Mouse (Mus musculus) neural tube, embryonic 12.5 days (tissue): Measurements from ENCODE around the gene Arfgap3. TPM values are rescaled to one million over a fixed set of nuclear protein-coding genes. Genes with fewer than 3 reads are reported as not detected.
"Not testable (repeated sequence)": the region's sequence is repeated elsewhere in the genome, so short reads cannot be mapped to it uniquely, and the experiment has no call there.

Experiments used
- ATAC-seq: fragments of 200-750 bp; cut with Nextera tagmentation; 2 replicates; pipeline ENCODE4 v1.8.0; 2017; ENCODE audit warnings: low read depth, mild to moderate bottlenecking, moderate TSS enrichment, moderate library complexity; ENCODE audit not compliant: low FRiP score
- H3K27ac ChIP-seq: fragments of 300-500 bp; sonication (generic); 2 replicates; pipeline ENCODE4 v1.5.1; 2016
- H3K27me3 ChIP-seq: fragments of 300-500 bp; sonication (generic); replicated peaks from 2 replicates; pipeline ENCODE4 v1.6.1; 2016; ENCODE audit warnings: mild to moderate bottlenecking
- H3K36me3 ChIP-seq: fragments of 300-500 bp; sonication (generic); 2 replicates; pipeline ENCODE4 v1.6.1; 2016; ENCODE audit warnings: mild to moderate bottlenecking
- H3K4me1 ChIP-seq: fragments of 300-500 bp; sonication (generic); 2 replicates; pipeline ENCODE4 v1.6.1; 2016
- H3K4me2 ChIP-seq: fragments of 300-500 bp; sonication (generic); replicated peaks from 2 replicates; pipeline ENCODE4 v1.6.1; 2016; ENCODE audit warnings: mild to moderate bottlenecking
- H3K4me3 ChIP-seq: fragments of 300-500 bp; sonication (generic); 2 replicates; pipeline ENCODE4 v1.5.1; 2016
- H3K9ac ChIP-seq: fragments of 300-500 bp; sonication (generic); 2 replicates; pipeline ENCODE4 v1.6.1; 2016; ENCODE audit warnings: mild to moderate bottlenecking
- H3K9me3 ChIP-seq: fragments of 300-500 bp; sonication (generic); 2 replicates; pipeline ENCODE4 v1.6.1; 2016; ENCODE audit warnings: mild to moderate bottlenecking
- WGBS: fragments of 180-500 bp; shearing (Covaris S2); methylation state at CpG from one replicate; pipeline ENCODE4 v1.1.7; 2016; 5-methylcytosine and 5-hydroxymethylcytosine counted together
- polyA plus RNA-seq: library from polyadenylated mRNA; unstranded; fragments of >200 nt; fragmentation: Nextera tagmentation; extraction: Ambion mirVana; gene quantifications from 2 replicates; pipeline ENCODE4 v1.2.1, GENCODE M21; 2016

The Arfgap3 gene
- 37.2 and 39.0 TPM in 2 replicates for polyA plus RNA-seq

DNA sequence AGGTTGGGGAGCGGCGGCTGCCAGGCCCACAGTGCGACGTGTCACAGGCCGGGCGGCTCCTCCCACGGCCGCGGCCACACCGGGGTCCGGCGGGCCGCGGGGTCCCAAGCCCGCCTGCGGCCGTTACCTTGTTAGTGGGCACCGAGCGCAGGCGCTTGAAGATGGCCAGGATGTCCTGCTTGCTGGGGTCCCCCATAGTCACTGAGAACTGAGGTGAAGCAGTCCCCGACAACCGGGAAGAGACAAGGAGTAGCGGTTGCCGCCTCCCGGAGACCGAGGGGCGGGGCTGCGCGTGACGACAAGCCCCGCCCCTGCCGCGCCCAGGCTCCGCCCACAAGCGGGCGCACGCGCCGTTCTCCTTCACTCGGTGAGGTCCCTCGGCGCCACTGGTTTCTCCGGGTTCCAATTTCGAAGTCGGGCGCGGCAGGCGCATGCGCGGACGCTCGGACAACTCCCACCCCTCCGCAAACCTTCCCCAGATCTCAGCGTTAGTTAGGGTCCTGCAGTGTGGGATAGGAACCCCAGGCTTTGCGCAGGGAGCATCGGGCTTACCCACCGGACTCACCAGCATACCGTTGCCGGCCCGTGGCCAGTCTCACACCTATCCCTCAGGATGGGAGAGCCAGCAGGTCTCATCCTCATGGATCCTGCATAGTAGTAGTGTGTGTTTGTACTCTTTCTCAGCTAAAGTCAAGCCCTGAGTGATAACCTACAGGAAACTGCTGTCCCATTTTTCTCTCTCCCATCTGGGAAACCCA, at the start of gene Arfgap3:
Gene Arfgap3 (minus strand): TSS at position 294 of the 758 bp plus-strand sequence.
- Histone ChIP-seq H3K9ac (peak within 1 kb of the TSS; percentile 80), H3K4me3 (peak within 1 kb of the TSS; percentile 82), H3K9me3 (no peaks in the 10 kb centered on the region), H3K4me2 (peak within 1 kb of the TSS; percentile 93), H3K36me3 (no peaks in the 10 kb centered on the region), H3K27me3 (no peaks in the 10 kb centered on the region), H3K27ac (no peak within 1 kb of the TSS), H3K4me1 (peaks cover 11% of the 10 kb centered on the region)
- ATAC-seq = peak; percentile 88
- WGBS = 1% methylated on average over 60 of the region's 60 CpGs

DNA sequence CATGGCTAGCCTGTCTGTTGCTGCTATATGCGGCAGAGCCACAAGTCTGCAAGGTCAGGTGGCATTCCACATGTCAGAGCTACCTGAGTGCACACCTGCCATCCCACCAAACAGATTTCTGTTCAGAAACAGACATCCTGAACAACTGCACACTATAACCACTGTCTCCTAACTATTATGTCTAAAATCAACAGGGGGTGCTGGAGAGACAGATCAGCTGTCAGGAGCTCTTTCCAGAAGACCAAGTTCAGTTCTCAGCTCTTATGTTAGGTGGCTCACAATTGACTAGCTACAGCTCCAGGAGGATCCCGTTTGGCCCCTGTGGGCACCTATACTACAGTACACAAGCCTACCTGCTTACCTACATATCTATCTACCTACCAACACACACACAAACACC, 42.7 kb upstream of the Arfgap3 start:
- Histone ChIP-seq H3K27ac (no peak overlapping the region), H3K27me3 (no peaks in the 10 kb centered on the region), H3K36me3 (peaks cover 11% of the 10 kb centered on the region), H3K4me3 (no peak overlapping the region), H3K4me1 (no peaks in the 10 kb centered on the region), H3K9ac (no peak overlapping the region), H3K9me3 (no peaks in the 10 kb centered on the region), H3K4me2 (no peak overlapping the region)
- no peak for ATAC-seq
- 88% methylated on average over 2 of the region's 2 CpGs for WGBS

DNA sequence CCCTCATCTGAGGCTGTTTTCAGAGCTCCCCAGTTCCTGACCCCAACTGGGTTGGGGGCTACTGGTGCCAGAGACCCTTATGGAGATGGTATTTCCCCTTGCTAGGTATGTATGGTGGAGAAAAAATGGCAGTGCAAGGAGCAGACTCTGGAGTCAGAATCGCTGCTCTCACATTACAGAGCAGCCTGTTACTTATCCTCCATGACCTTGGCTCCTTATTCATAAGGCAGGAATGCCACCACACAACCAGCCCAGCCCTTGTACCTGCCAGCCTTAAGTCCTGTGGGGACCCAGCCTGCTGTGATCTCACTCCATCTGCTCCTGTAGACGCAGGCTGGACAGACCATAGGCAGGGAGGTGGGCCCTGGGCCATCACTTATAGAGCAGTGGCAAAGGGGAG, 37.9 kb upstream of the Arfgap3 start:
- Histone ChIP-seq H3K27me3 (no peaks in the 10 kb centered on the region), H3K27ac (no peak overlapping the region), H3K9ac (no peak overlapping the region), H3K4me3 (no peak overlapping the region), H3K9me3 (no peaks in the 10 kb centered on the region), H3K36me3 (peaks cover 26% of the 10 kb centered on the region), H3K4me1 (no peaks in the 10 kb centered on the region), H3K4me2 (no peak overlapping the region)
- ATAC-seq = no peak
- 93% methylated on average over 2 of the region's 2 CpGs for WGBS

DNA sequence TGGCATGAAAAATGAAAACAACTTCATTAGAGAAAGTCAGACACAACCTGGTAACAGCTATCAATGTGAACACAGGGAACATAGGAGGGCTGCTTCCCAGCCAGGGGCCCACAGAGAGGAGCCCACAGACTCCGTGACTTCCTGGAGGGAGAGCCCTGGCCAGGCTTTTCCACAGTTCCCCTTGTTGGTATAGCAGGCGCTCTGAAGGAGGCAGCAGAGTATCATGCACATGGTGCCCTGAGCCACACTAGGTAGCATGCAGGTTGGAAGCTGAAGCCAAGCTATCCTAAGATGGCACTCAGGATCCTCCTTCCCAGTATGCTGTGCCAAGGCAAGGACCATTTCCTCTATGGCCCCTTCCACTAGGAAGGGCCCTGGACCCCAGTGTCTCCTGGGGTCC, 33.6 kb upstream of the Arfgap3 start:
- no peak overlapping the region for H3K4me3 ChIP-seq
- WGBS = 95% methylated on average over 2 of the region's 2 CpGs
- no peaks in the 10 kb centered on the region for H3K27me3 ChIP-seq
- no peak overlapping the region for H3K27ac ChIP-seq
- H3K9me3 ChIP-seq = no peaks in the 10 kb centered on the region
- peaks cover 25% of the 10 kb centered on the region for H3K36me3 ChIP-seq
- no peaks in the 10 kb centered on the region for H3K4me1 ChIP-seq
- no peak overlapping the region for H3K4me2 ChIP-seq
- no peak for ATAC-seq
- no peak overlapping the region for H3K9ac ChIP-seq

DNA sequence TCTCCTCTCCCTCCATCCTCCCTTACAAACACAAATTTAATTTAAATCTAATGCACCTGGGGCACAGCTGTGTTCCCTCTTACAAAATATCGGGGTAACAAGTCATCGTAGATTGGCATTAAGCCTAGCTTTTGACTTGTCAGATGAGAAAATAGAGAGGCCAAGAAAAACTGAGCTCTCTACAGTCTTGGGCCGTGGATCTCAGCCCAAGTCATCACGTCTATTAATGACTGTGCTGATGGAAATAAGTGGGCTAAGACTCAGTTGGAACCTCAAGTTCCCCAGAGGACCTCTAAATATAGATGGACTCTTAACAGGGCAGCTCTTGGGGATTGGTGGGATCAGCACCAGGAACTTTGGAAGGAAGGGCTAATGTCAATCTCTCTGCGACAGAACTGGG, 33.1 kb upstream of the Arfgap3 start:
- H3K36me3 ChIP-seq = peaks cover 22% of the 10 kb centered on the region
- H3K27me3 ChIP-seq = no peaks in the 10 kb centered on the region
- no peak overlapping the region for H3K4me2 ChIP-seq
- no peak overlapping the region for H3K27ac ChIP-seq
- H3K4me1 ChIP-seq = no peaks in the 10 kb centered on the region
- H3K9me3 ChIP-seq = no peaks in the 10 kb centered on the region
- H3K9ac ChIP-seq = no peak overlapping the region
- no peak for ATAC-seq
- WGBS = 92% methylated on average over 5 of the region's 5 CpGs
- H3K4me3 ChIP-seq = no peak overlapping the region

DNA sequence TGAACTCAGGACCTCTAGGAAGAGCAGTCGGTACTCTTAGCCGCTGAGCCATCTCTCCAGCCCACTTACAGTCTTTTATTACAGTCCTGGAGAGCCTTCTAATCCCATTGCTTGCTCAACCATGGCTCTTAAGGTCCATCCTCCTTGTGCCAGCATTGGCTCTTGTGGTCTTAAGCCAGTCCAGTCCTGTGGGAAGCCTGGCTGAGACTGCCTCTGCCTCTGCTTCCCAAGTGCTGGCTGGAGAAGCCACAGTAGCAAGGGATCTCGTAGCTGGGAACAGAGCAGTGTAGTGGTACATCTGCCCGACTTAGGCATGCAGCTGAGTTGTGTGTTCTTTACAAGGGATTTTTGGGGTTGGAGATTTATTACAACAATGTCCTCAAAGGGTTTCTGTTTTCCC, 32.4 kb upstream of the Arfgap3 start:
- no peak overlapping the region for H3K4me2 ChIP-seq
- H3K9ac ChIP-seq = no peak overlapping the region
- 96% methylated on average over 4 of the region's 4 CpGs for WGBS
- no peaks in the 10 kb centered on the region for H3K9me3 ChIP-seq
- no peaks in the 10 kb centered on the region for H3K4me1 ChIP-seq
- H3K36me3 ChIP-seq = peaks cover 22% of the 10 kb centered on the region
- H3K27me3 ChIP-seq = no peaks in the 10 kb centered on the region
- H3K27ac ChIP-seq = no peak overlapping the region
- ATAC-seq = no peak
- H3K4me3 ChIP-seq = no peak overlapping the region

DNA sequence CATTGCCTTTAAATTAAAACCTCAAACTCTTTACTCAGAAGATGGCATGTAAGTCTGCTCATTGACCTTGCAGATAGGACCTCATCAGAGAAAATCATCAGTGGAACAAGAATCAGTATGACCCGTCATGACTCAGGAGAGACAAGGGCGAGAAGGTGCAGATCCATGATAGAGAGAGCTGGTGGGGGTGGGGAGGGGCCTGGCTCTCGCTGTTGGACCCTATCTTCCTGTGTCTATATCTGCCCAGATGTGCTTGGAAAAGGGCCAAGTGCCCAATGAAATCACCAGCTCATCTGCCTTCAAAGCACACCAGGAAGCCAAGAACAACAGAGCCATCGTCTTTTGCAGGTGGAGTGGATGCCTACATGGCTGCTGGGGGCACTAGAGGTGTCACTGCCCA, 27.1 kb upstream of the Arfgap3 start:
- ATAC-seq = no peak

DNA sequence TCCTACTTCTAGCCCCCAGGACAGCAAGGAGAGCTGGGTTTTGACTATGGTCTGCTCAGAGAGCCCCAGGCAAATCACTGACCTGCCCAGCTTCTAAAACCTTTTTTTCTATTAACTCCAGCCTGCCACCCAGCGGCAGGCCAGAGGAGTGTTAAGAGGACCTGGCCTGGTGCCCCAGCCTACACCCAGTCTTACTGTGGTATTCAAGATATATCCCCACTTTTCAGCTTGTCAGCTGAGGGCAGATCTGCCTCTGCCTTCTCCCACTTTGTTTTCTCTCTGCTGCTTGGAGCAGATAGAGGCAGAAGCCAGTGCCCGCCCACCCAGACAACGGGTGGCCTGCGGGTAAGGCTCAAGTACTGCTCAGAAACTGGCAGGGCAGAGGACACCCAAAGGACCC, 25.1 kb upstream of the Arfgap3 start:
- ATAC-seq = no peak
- H3K4me1 ChIP-seq = no peaks in the 10 kb centered on the region
- no peak overlapping the region for H3K9ac ChIP-seq
- H3K27ac ChIP-seq = no peak overlapping the region
- H3K27me3 ChIP-seq = no peaks in the 10 kb centered on the region
- H3K9me3 ChIP-seq = no peaks in the 10 kb centered on the region
- no peak overlapping the region for H3K4me2 ChIP-seq
- H3K4me3 ChIP-seq = no peak overlapping the region
- peaks cover 12% of the 10 kb centered on the region; the same call in 1 of the 2 replicates for H3K36me3 ChIP-seq
- WGBS = 74% methylated on average over 4 of the region's 4 CpGs

More for the DNA sequence above, 27.1 kb upstream of the Arfgap3 start:
- whole genome bisulfite sequencing = 92% methylated on average over 4 of the region's 4 CpGs
- no peak overlapping the region for H3K27ac ChIP-seq
- H3K4me2 ChIP-seq = no peak overlapping the region
- no peaks in the 10 kb centered on the region for H3K9me3 ChIP-seq
- no peak overlapping the region for H3K4me3 ChIP-seq
- no peaks in the 10 kb centered on the region for H3K27me3 ChIP-seq
- no peak overlapping the region for H3K9ac ChIP-seq
- H3K4me1 ChIP-seq = no peaks in the 10 kb centered on the region
- peaks cover 16% of the 10 kb centered on the region; the same call in 1 of the 2 replicates for H3K36me3 ChIP-seq

DNA sequence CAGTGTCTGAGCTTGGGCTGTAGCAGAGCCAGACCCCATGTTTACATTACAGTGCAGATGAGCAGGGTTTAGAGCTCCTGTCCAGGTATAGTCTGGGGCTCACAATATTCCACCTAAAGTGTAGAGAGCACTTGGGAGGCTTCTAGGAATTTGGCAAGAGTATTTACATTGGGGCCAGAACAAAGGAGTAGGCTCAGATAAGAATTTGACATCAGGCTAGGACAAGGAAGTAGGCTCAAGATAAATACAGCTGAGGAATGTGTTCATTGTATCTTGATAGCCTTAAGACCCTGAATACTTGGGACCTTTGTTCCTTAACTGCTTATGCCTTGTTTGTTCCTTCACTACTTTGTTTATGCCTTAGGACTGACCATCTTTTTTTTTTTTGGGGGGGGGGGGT, 24.0 kb upstream of the Arfgap3 start:
- H3K4me3 ChIP-seq = no peak overlapping the region
- H3K4me1 ChIP-seq = no peaks in the 10 kb centered on the region
- no peaks in the 10 kb centered on the region for H3K27me3 ChIP-seq
- H3K27ac ChIP-seq = no peak overlapping the region
- no peak overlapping the region for H3K4me2 ChIP-seq
- ATAC-seq = no peak
- no peak overlapping the region for H3K9ac ChIP-seq
- H3K9me3 ChIP-seq = no peaks in the 10 kb centered on the region
- peaks cover 12% of the 10 kb centered on the region; the same call in 1 of the 2 replicates for H3K36me3 ChIP-seq

DNA sequence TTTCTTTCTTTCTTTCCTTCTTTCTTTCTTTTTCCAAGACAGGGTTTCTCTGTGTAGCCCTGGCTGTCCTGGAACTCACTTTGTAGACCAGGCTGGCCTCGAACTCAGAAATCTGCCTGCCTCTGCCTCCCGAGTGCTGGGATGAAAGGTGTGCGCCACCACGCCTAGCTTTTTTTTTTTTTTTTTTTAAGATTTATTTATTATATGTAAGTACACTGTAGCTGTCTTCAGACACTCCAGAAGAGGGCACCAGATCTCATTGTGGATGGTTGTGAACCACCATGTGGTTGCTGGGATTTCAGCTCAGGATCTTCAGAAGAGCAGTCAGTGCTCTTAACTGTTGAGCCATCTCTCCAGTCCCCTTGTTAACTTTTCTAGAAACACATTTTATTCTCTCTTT, 18.7 kb upstream of the Arfgap3 start:
- H3K4me1 ChIP-seq, H3K9ac ChIP-seq, H3K9me3 ChIP-seq, ATAC-seq, H3K4me2 ChIP-seq, H3K27ac ChIP-seq, H3K36me3 ChIP-seq, H3K4me3 ChIP-seq, H3K27me3 ChIP-seq: not testable (repeated sequence)
- WGBS = 92% methylated on average over 4 of the region's 4 CpGs

DNA sequence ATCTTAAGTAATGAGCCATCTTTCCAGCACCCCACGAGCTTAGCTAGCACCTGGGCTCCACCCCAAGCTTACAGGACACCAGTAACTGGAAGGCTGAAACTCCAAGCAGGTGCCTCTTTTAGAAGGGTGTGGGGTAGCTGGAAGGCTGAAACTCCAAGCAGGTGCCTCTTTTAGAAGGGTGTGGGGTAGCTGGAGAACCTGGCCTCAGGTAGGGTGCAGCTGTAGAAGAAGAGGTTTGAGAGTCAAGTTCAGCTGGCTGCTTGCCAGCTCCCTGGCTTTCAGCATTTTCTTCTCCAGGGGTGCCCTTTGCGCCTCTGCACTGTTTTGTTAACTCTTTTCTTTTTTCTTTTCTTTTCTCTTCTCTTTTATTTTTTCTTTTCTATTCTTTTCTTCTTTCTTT, 18.2 kb upstream of the Arfgap3 start:
- H3K27ac ChIP-seq = no peak overlapping the region
- H3K36me3 ChIP-seq = no peaks in the 10 kb centered on the region
- H3K4me2 ChIP-seq = no peak overlapping the region
- WGBS = 91% methylated on average over 2 of the region's 2 CpGs
- peaks cover 6% of the 10 kb centered on the region for H3K4me1 ChIP-seq
- no peak for ATAC-seq
- no peaks in the 10 kb centered on the region for H3K9me3 ChIP-seq
- H3K4me3 ChIP-seq = no peak overlapping the region
- H3K27me3 ChIP-seq = peaks cover 9% of the 10 kb centered on the region; the same call in 1 of the 2 replicates
- no peak overlapping the region for H3K9ac ChIP-seq

DNA sequence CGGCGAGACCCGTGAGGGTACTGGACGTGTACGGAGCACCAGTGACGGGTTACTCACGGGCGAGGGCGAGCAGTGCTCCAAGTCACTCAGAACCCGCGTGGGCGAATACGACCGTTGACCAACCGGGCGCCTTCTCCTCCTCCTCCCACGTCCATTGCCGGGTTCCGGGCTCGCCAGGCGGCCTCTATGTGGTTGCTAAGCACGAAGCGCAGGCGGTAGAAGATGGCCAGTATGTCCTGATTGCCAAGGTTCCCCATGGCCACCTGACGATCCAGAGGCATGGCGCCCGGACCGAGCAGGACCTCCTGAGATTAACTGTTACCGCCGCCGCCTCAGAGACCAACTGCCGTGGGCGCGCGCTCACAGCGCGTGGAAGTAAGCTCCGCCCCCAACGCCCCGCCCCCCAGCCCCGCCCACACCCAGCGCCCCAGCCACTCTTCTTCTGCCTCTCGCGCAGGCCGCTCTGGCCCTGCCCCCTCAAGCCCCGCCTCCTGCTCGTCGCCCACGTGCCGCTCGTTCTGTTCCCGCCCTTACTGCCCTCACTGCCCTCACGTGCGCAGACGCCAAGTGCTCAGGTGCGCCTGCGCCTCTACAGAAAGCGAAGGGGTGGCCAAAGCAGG, 17.0 kb upstream of the Arfgap3 start:
- no peaks in the 10 kb centered on the region for H3K9me3 ChIP-seq
- H3K9ac ChIP-seq = no peak overlapping the region
- H3K27me3 ChIP-seq = peaks cover 9% of the 10 kb centered on the region; the same call in 1 of the 2 replicates
- peaks cover 6% of the 10 kb centered on the region for H3K4me1 ChIP-seq
- peak overlapping the region; percentile 21 for H3K4me3 ChIP-seq
- H3K4me2 ChIP-seq = peak overlapping the region; percentile 56
- H3K36me3 ChIP-seq = no peaks in the 10 kb centered on the region
- 25% methylated on average over 58 of the region's 58 CpGs for WGBS
- peak; percentile 44 for ATAC-seq
- H3K27ac ChIP-seq = no peak overlapping the region

DNA sequence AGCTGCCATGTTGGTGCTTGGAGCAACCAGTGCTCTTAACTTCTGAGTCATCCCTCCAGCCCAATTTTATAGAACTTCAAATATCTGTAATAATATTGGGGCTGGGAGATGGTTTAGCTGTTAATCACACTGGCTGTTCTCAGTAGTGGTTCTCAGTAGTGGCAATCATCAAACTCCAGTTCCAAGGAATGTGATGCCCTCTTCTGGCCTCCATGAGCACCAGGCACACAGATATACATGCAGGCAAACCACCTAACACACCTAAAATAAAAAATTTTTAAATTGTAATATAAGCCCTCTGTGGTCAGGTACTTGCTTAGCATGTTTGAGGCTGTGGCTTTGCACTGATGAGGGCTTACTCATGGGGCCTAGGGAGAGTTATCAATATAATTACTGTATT, 15.7 kb upstream of the Arfgap3 start:
- Histone ChIP-seq H3K4me1 (peaks cover 6% of the 10 kb centered on the region), H3K27ac (no peak overlapping the region), H3K27me3 (peaks cover 9% of the 10 kb centered on the region; the same call in 1 of the 2 replicates), H3K9me3 (no peaks in the 10 kb centered on the region), H3K4me2 (no peak overlapping the region), H3K9ac (no peak overlapping the region), H3K4me3 (no peak overlapping the region), H3K36me3 (no peaks in the 10 kb centered on the region)
- no peak for ATAC-seq
